Mouse (Mus musculus) midbrain, embryonic 15.5 days (tissue): ENCODE results near the gene Srrt. TPM values are rescaled to one million over a fixed set of nuclear protein-coding genes. Genes with fewer than 3 reads are reported as not detected.

ENCODE experiments used
- ATAC-seq: fragments of 200-750 bp; cut with Nextera tagmentation; replicated peaks from 2 replicates; pipeline ENCODE4 v1.8.0; 2017; ENCODE audit warnings: moderate TSS enrichment
- H3K27ac ChIP-seq: fragments of 300-500 bp; sonication (generic); 2 replicates; pipeline ENCODE4 v1.5.1; 2015; ENCODE audit warnings: mild to moderate bottlenecking, inconsistent platforms
- H3K27me3 ChIP-seq: fragments of 300-500 bp; sonication (generic); replicated peaks from 2 replicates; pipeline ENCODE4 v1.6.1; 2015; ENCODE audit warnings: inconsistent platforms
- H3K36me3 ChIP-seq: fragments of 300-500 bp; sonication (generic); replicated peaks from 2 replicates; pipeline ENCODE4 v1.6.1; 2015; ENCODE audit warnings: inconsistent platforms
- H3K4me1 ChIP-seq: fragments of 300-500 bp; sonication (generic); 2 replicates; pipeline ENCODE4 v1.6.1; 2015; ENCODE audit warnings: inconsistent platforms
- H3K4me2 ChIP-seq: fragments of 300-500 bp; sonication (generic); 2 replicates; pipeline ENCODE4 v1.6.1; 2015; ENCODE audit warnings: inconsistent platforms, mild to moderate bottlenecking, moderate library complexity
- H3K4me3 ChIP-seq: fragments of 300-500 bp; sonication (generic); 2 replicates; pipeline ENCODE4 v1.5.1; 2015; ENCODE audit warnings: mild to moderate bottlenecking, inconsistent platforms
- H3K9ac ChIP-seq: fragments of 300-500 bp; sonication (generic); 2 replicates; pipeline ENCODE4 v1.6.1; 2015; ENCODE audit warnings: mild to moderate bottlenecking, inconsistent platforms
- H3K9me3 ChIP-seq: fragments of 300-500 bp; sonication (generic); 2 replicates; pipeline ENCODE4 v1.6.1; 2016; ENCODE audit warnings: inconsistent platforms
- WGBS: fragments of 180-500 bp; shearing (Covaris S2); methylation state at CpG from one replicate; pipeline ENCODE4 v1.1.7; 2015; ENCODE audit warnings: mixed read lengths; 5-methylcytosine and 5-hydroxymethylcytosine counted together
- polyA plus RNA-seq: library from polyadenylated mRNA; unstranded; fragments of >200 nt; fragmentation: Nextera tagmentation; extraction: Ambion mirVana; gene quantifications from 2 replicates; pipeline ENCODE4 v1.2.1, GENCODE M21; 2015

Srrt gene
- polyA plus RNA-seq, 1 experiment from 2014 or later, result 106 TPM

- H3K9me3 ChIP-seq, result no peaks in the 10 kb centered on the region
- no peaks in the 10 kb centered on the region for H3K27me3 ChIP-seq
- H3K27ac ChIP-seq, result peak overlapping the region; percentile 95
- peaks cover 43% of the 10 kb centered on the region for H3K4me1 ChIP-seq
- H3K36me3 ChIP-seq, result peaks cover 14% of the 10 kb centered on the region; the same call in 1 of the 2 replicates
- ATAC-seq, result no peak
- WGBS, result 13% methylated on average over 12 of the region's 12 CpGs
- H3K9ac ChIP-seq, result peak overlapping the region; percentile 96
- peak overlapping the region; percentile 83 for H3K4me3 ChIP-seq
- H3K4me2 ChIP-seq, result peak overlapping the region; percentile 74
Observed at GRCm38 (mm10) chr5:137306439-137307005, 952 bp downstream of the Srrt start.

- 66% methylated on average over 3 of the region's 3 CpGs for WGBS
- no peaks in the 10 kb centered on the region for H3K9me3 ChIP-seq
- peak overlapping the region; percentile 83 for H3K4me3 ChIP-seq
- H3K9ac ChIP-seq, result 0 out of 2 replicates have a peak overlapping the region, but pooled peaks have one; percentile 8
- no peak for ATAC-seq
- peaks cover 43% of the 10 kb centered on the region for H3K4me1 ChIP-seq
- H3K36me3 ChIP-seq, result peaks cover 19% of the 10 kb centered on the region
- H3K27me3 ChIP-seq, result no peaks in the 10 kb centered on the region
- H3K27ac ChIP-seq, result no peak overlapping the region
- peak overlapping the region; percentile 74 for H3K4me2 ChIP-seq
Observed at GRCm38 (mm10) chr5:137305822-137306221, 1.7 kb downstream of the Srrt start.

GRCm38 (mm10) chr5:137304816-137305215 lies 2.7 kb downstream of the Srrt start:
- Histone ChIP-seq H3K36me3 (peaks cover 29% of the 10 kb centered on the region), H3K4me3 (no peak overlapping the region), H3K27ac (no peak overlapping the region), H3K4me1 (peaks cover 43% of the 10 kb centered on the region), H3K27me3 (no peaks in the 10 kb centered on the region), H3K4me2 (peak overlapping the region; percentile 74), H3K9me3 (no peaks in the 10 kb centered on the region), H3K9ac (no peak overlapping the region)
- 71% methylated on average over 4 of the region's 4 CpGs for whole genome bisulfite sequencing
- no peak for ATAC-seq

GRCm38 (mm10) chr5:137304165-137304564 lies 3.3 kb downstream of the Srrt start:
- Histone ChIP-seq H3K4me3 (no peak overlapping the region), H3K36me3 (peaks cover 36% of the 10 kb centered on the region)
- no peak for ATAC-seq

GRCm38 (mm10) chr5:137303609-137304008 lies 3.9 kb downstream of the Srrt start:
- WGBS, result 82% methylated on average over 4 of the region's 4 CpGs
- no peaks in the 10 kb centered on the region for H3K27me3 ChIP-seq
- H3K27ac ChIP-seq, result no peak overlapping the region
- H3K36me3 ChIP-seq, result peaks cover 41% of the 10 kb centered on the region
- H3K4me1 ChIP-seq, result peaks cover 43% of the 10 kb centered on the region
- no peak overlapping the region for H3K4me2 ChIP-seq
- H3K4me3 ChIP-seq, result no peak overlapping the region
- H3K9ac ChIP-seq, result no peak overlapping the region
- no peak for ATAC-seq
- no peaks in the 10 kb centered on the region for H3K9me3 ChIP-seq

More at GRCm38 (mm10) chr5:137304165-137304564, 3.3 kb downstream of the Srrt start:
- Histone ChIP-seq H3K27me3 (no peaks in the 10 kb centered on the region), H3K27ac (no peak overlapping the region), H3K9ac (no peak overlapping the region), H3K4me2 (no peak overlapping the region; the same call in 1 of the 2 replicates), H3K9me3 (no peaks in the 10 kb centered on the region), H3K4me1 (peaks cover 43% of the 10 kb centered on the region)
- 89% methylated on average over 3 of the region's 3 CpGs for WGBS

GRCm38 (mm10) chr5:137301253-137301652 lies 6.2 kb downstream of the Srrt start:
- Histone ChIP-seq H3K4me2 (no peak overlapping the region), H3K9me3 (no peaks in the 10 kb centered on the region), H3K4me1 (peaks cover 32% of the 10 kb centered on the region), H3K27ac (no peak overlapping the region), H3K4me3 (no peak overlapping the region), H3K36me3 (peaks cover 63% of the 10 kb centered on the region), H3K27me3 (no peaks in the 10 kb centered on the region), H3K9ac (no peak overlapping the region)
- 72% methylated on average over 21 of the region's 21 CpGs for WGBS
- ATAC-seq, result peak; percentile 28

- ATAC-seq, result no peak
- no peaks in the 10 kb centered on the region for H3K9me3 ChIP-seq
- peaks cover 74% of the 10 kb centered on the region for H3K36me3 ChIP-seq
- peaks cover 20% of the 10 kb centered on the region for H3K4me1 ChIP-seq
- H3K9ac ChIP-seq, result no peak overlapping the region
- H3K27ac ChIP-seq, result no peak overlapping the region
- WGBS, result 91% methylated on average over 7 of the region's 7 CpGs
- no peaks in the 10 kb centered on the region for H3K27me3 ChIP-seq
- no peak overlapping the region for H3K4me3 ChIP-seq
- no peak overlapping the region for H3K4me2 ChIP-seq
Observed at GRCm38 (mm10) chr5:137299240-137299639, 8.2 kb downstream of the Srrt start.

GRCm38 (mm10) chr5:137297126-137297525 lies 10.3 kb downstream of the Srrt start:
- Histone ChIP-seq H3K9me3 (no peaks in the 10 kb centered on the region), H3K4me3 (no peak overlapping the region), H3K9ac (no peak overlapping the region), H3K27ac (no peak overlapping the region), H3K4me1 (peaks cover 25% of the 10 kb centered on the region), H3K4me2 (no peak overlapping the region), H3K27me3 (no peaks in the 10 kb centered on the region), H3K36me3 (peaks cover 66% of the 10 kb centered on the region)
- no peak for ATAC-seq
- WGBS, result 93% methylated on average over 14 of the region's 14 CpGs

GRCm38 (mm10) chr5:137295712-137296111 lies 11.8 kb downstream of the Srrt start:
- Histone ChIP-seq H3K27ac (no peak overlapping the region), H3K36me3 (peaks cover 54% of the 10 kb centered on the region), H3K9ac (no peak overlapping the region), H3K4me2 (no peak overlapping the region), H3K9me3 (no peaks in the 10 kb centered on the region), H3K4me1 (peaks cover 27% of the 10 kb centered on the region), H3K4me3 (no peak overlapping the region; the same call in 1 of the 2 replicates), H3K27me3 (peaks cover 12% of the 10 kb centered on the region; the same call in 1 of the 2 replicates)
- 93% methylated on average over 15 of the region's 15 CpGs for WGBS
- no peak for ATAC-seq

GRCm38 (mm10) chr5:137295296-137295695 lies 12.2 kb downstream of the Srrt start:
- Histone ChIP-seq H3K36me3 (peaks cover 50% of the 10 kb centered on the region), H3K27me3 (peaks cover 16% of the 10 kb centered on the region), H3K9ac (peak overlapping the region; percentile 55; the same call in 1 of the 2 replicates), H3K9me3 (no peaks in the 10 kb centered on the region), H3K4me1 (peaks cover 30% of the 10 kb centered on the region), H3K27ac (no peak overlapping the region), H3K4me2 (peak overlapping the region; percentile 98), H3K4me3 (peak overlapping the region; percentile 54; the same call in 1 of the 2 replicates)
- WGBS, result 83% methylated on average over 9 of the region's 9 CpGs
- no peak for ATAC-seq

GRCm38 (mm10) chr5:137294744-137295093 lies 12.8 kb downstream of the Srrt start:
- 7% methylated on average over 18 of the region's 18 CpGs for WGBS
- ATAC-seq, result peak; percentile 69
- no peaks in the 10 kb centered on the region for H3K9me3 ChIP-seq

GRCm38 (mm10) chr5:137293839-137294743 lies 13.4 kb downstream of the Srrt start, which contains the start of gene Ufsp1:
TSS of gene Ufsp1 (plus strand) at chr5:137294629.
- peaks cover 38% of the 10 kb centered on the region for H3K36me3 ChIP-seq
- peak within 1 kb of the TSS; percentile 98 for H3K4me2 ChIP-seq
- peaks cover 39% of the 10 kb centered on the region for H3K4me1 ChIP-seq
- peak within 1 kb of the TSS; percentile 87 for H3K27ac ChIP-seq
- ATAC-seq, result peak; percentile 96
- under 1% methylated on average over 52 of the region's 52 CpGs for WGBS
- peaks cover 27% of the 10 kb centered on the region for H3K27me3 ChIP-seq
- H3K9ac ChIP-seq, result peak within 1 kb of the TSS; percentile 70
- peak within 1 kb of the TSS; percentile 54 for H3K4me3 ChIP-seq
- no peaks in the 10 kb centered on the region for H3K9me3 ChIP-seq

More at GRCm38 (mm10) chr5:137294744-137295093, 12.8 kb downstream of the Srrt start:
- H3K9ac ChIP-seq, result peak overlapping the region; percentile 55
- H3K4me2 ChIP-seq, result peak overlapping the region; percentile 98
- peak overlapping the region; percentile 54 for H3K4me3 ChIP-seq
- H3K27me3 ChIP-seq, result peaks cover 22% of the 10 kb centered on the region
- H3K36me3 ChIP-seq, result peaks cover 44% of the 10 kb centered on the region
- peaks cover 34% of the 10 kb centered on the region for H3K4me1 ChIP-seq
- H3K27ac ChIP-seq, result peak overlapping the region; percentile 87
